Mouse (Mus musculus) ES-E14 (cell line): ENCODE results near the gene Mchr1. TPM values are rescaled to one million over a fixed set of nuclear protein-coding genes. Genes with fewer than 3 reads are reported as not detected.

Source experiments
- DNase-seq: peaks from one replicate; pipeline ENCODE4 v3.0.0-alpha.2; 2013; ENCODE audit warnings: low read depth, low spot score
- H3K27ac ChIP-seq: 2 replicates; pipeline ENCODE4 v1.5.1; 2012; ENCODE audit warnings: low read depth, mild to moderate bottlenecking, low read length, moderate library complexity, mixed read lengths; ENCODE audit not compliant: poor library complexity, insufficient read depth, severe bottlenecking
- H3K36me3 ChIP-seq: 2 replicates; pipeline ENCODE4 v1.6.1; 2012; ENCODE audit warnings: mild to moderate bottlenecking, low read length, moderate library complexity, mixed read lengths; ENCODE audit not compliant: control insufficient read depth, poor library complexity, insufficient read depth, severe bottlenecking
- H3K4me1 ChIP-seq, 2 experiments: fragments of 150-350 bp in 1 of 2; sonication (generic) in 1 of 2; 2 replicates each; pipeline ENCODE4 v1.6.1; 2012; ENCODE audit warnings: low read length in 2 of 2, mild to moderate bottlenecking in 1 of 2, mixed read lengths in 1 of 2; ENCODE audit not compliant: control insufficient read depth in 2 of 2, insufficient read depth in 2 of 2, poor library complexity in 1 of 2
- H3K4me3 ChIP-seq, 2 experiments: fragments of 150-350 bp in 1 of 2; sonication (generic) in 1 of 2; 2 replicates each; pipeline ENCODE4 v1.5.1; 2012; ENCODE audit warnings: low read length in 2 of 2, low read depth in 1 of 2, mild to moderate bottlenecking in 1 of 2, mixed read lengths in 1 of 2; ENCODE audit not compliant: insufficient read depth in 1 of 2, poor library complexity in 1 of 2, severe bottlenecking in 1 of 2
- H3K9ac ChIP-seq: 2 replicates; pipeline ENCODE4 v1.6.1; 2012; ENCODE audit warnings: low read depth, mild to moderate bottlenecking, low read length, mixed read lengths; ENCODE audit not compliant: poor library complexity, insufficient read depth, severe bottlenecking
- H3K9me3 ChIP-seq: fragments of 150-350 bp; sonication (generic); 2 replicates; pipeline ENCODE4 v1.6.1; 2012; ENCODE audit warnings: low read depth, mild to moderate bottlenecking, low read length; ENCODE audit not compliant: control insufficient read depth, insufficient read depth
- CHD2 ChIP-seq: IDR thresholded peaks from 2 replicates; pipeline ENCODE4 v1.6.1; 2014; ENCODE audit warnings: mild to moderate bottlenecking, low read depth, low read length, inconsistent platforms
- HCFC1 ChIP-seq: IDR thresholded peaks from 2 replicates; pipeline ENCODE4 v1.6.1; 2012; ENCODE audit warnings: low read length, inconsistent platforms, borderline replicate concordance; ENCODE audit not compliant: insufficient read depth
- MAFK ChIP-seq: IDR thresholded peaks from 2 replicates; pipeline ENCODE4 v1.6.1; 2014; ENCODE audit warnings: mild to moderate bottlenecking, low read depth, low read length, inconsistent platforms; ENCODE audit not compliant: insufficient read depth
- ZC3H11A ChIP-seq: IDR thresholded peaks from 2 replicates; pipeline ENCODE4 v1.6.1; 2012; ENCODE audit warnings: low read depth, mild to moderate bottlenecking, inconsistent platforms, low read length, borderline replicate concordance
- ZNF384 ChIP-seq: IDR thresholded peaks from 2 replicates; pipeline ENCODE4 v1.6.1; 2012; ENCODE audit warnings: low read depth, low read length, inconsistent platforms
- in situ Hi-C, 2 experiments: fragments of 600-800 bp; cut with MboI; formaldehyde crosslinking; loops; one replicate each; pipeline ENCODE4 v1.15.1; 2025; ENCODE audit warnings: low sequenced_read_pairs in 2 of 2, inconsistent platforms in 1 of 2; ENCODE audit not compliant: unreplicated experiment in 2 of 2
- total RNA-seq: library from RNA; depleted of rRNA; stranded (reverse); fragments of 300-350 nt; gene quantifications from 2 replicates; pipeline ENCODE4 v1.2.3, GENCODE M21; 2012

Mchr1 gene
- total RNA-seq, 1 experiment = 0.09 TPM

DNA sequence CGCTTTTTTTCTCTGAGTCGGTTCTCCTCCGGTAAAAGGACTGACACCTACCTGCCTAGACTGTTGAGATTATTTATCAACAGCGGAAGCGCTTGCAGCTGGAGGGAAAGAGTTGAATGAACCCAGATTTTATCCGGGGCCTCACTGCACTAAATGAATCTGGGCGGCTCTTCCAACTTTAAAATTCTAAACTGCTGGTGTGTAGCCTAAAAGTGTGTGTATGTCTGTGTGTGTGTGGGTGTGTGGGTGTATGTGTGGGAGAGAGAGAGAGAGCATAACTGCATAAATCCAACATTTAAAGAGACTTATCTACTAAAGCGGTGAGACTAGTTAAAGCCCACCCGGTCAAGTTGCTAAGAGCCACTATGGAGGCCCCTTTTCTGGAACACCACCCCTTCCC, 44.0 kb upstream of the Mchr1 start:
- no peak overlapping the region for H3K27ac ChIP-seq
- no peaks in the 10 kb centered on the region for H3K9me3 ChIP-seq
- H3K4me3 ChIP-seq = peak overlapping the region; percentile 72 to 95
- H3K36me3 ChIP-seq = no peaks in the 10 kb centered on the region
- H3K9ac ChIP-seq = peak overlapping the region; percentile 78
- H3K4me1 ChIP-seq = peaks cover 0 to 2% of the 10 kb centered on the region in 2 experiments; a peak in 2 of 4 replicates
- DNase-seq = no peak
- TF ChIP-seq ZNF384 (no peak), MAFK (no peak), ZC3H11A (no peak), HCFC1 (no peak), CHD2 (no peak)
- in situ Hi-C loops = no loop called here

DNA sequence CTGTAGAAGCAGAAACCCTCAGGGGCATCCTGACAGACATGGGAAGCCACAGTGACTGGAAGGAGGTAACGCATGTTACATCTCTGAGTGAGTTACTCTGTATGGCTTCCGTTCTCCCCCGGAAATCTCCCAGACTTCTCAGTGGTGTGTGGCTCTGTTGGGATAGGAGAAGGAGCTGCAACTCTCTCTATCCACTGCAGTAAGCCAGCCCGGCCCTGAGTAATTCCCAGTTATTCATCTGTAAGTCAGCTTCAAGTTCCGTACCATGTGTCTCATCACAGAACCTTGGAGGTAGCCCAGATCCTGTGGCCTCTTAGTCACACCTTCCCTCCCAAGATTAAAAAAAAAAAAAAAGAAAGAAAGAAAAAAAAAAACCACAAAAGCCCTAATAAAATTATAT, 43.0 kb upstream of the Mchr1 start:
- H3K36me3 ChIP-seq = no peaks in the 10 kb centered on the region
- in situ Hi-C loops = no loop called here
- DNase-seq = no peak
- no peak overlapping the region for H3K27ac ChIP-seq
- TF ChIP-seq MAFK = no peak
- H3K9ac ChIP-seq = no peak overlapping the region
- no peak overlapping the region for H3K4me3 ChIP-seq
- no peaks in the 10 kb centered on the region for H3K9me3 ChIP-seq
- H3K4me1 ChIP-seq = peaks cover 0 to 2% of the 10 kb centered on the region in 2 experiments; a peak in 2 of 4 replicates

DNA sequence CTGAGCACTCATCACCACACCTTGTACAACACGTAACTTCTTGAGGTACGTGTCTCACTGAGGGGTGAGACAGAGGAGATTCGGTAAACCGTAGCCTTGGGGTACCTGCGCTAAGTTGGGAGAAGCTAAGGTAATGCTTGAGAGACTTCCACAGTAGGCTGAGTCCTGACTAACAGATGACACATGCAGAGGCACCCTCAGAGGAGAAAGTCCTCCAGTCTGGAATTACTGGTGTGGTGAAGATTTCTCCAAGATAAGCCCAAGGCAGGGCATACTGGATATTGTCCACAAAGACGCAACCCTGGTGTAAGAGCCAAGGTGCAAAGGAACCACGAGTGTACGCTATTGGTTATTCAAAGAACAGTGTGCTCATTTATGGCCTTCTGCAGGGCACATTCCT, 42.4 kb upstream of the Mchr1 start:
- Histone ChIP-seq H3K27ac (no peak overlapping the region), H3K4me3 (no peak overlapping the region), H3K36me3 (no peaks in the 10 kb centered on the region), H3K4me1 (peaks cover 0 to 2% of the 10 kb centered on the region in 2 experiments; a peak in 2 of 4 replicates), H3K9me3 (no peaks in the 10 kb centered on the region), H3K9ac (no peak overlapping the region)
- TF ChIP-seq MAFK (no peak), ZNF384 (no peak), CHD2 (no peak), HCFC1 (no peak), ZC3H11A (no peak)
- DNase-seq = no peak
- in situ Hi-C loops = no loop called here

DNA sequence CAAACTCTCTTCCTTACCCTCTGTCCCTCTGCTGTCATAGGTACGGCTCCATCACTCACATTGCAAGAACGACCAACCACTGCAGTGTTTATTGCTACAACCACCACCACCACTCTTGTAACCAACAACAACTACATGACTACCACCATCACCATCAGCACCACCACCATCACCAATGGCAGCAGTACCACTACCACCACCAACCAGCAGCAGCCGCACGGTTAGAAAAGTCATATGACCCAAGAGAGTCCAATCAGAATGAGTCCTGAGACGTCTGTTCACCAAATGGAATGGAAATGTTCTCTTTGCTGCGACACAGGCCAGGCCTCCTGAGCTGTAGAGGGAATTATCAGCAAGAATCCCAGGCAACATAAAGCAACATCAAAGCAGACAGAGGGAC, 40.5 kb upstream of the Mchr1 start:
- Histone ChIP-seq H3K4me3 (no peak overlapping the region), H3K9ac (no peak overlapping the region), H3K27ac (no peak overlapping the region), H3K4me1 (no peaks in the 10 kb centered on the region; a peak in 1 of 4 replicates), H3K36me3 (no peaks in the 10 kb centered on the region), H3K9me3 (no peaks in the 10 kb centered on the region)
- in situ Hi-C loops = no loop called here
- DNase-seq = no peak
- no peak for TF ChIP-seq HCFC1
- no peak for TF ChIP-seq CHD2
- no peak for TF ChIP-seq ZC3H11A
- no peak for TF ChIP-seq MAFK
- no peak for TF ChIP-seq ZNF384

DNA sequence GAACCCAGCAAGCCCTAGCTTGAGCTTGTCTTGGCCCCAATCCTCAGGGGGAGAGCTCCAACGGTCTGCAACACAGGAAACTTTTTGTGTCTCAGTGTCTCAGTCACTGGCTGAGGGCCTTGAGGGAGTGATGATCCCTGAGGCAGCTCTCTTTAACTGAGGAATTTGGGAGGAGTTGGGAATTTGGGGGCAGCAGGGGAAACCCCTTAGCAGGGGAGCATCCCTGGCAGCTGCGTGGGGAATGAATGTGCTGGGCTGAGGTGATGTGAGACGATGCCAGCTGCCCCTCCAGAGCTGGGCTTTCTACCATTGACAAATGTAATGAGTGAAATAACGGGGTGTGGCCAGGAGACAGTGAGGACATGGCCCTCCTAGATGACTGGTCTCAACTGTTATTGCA, 39.9 kb upstream of the Mchr1 start:
- Histone ChIP-seq H3K27ac (no peak overlapping the region), H3K9ac (no peak overlapping the region), H3K4me1 (no peaks in the 10 kb centered on the region; a peak in 1 of 4 replicates), H3K36me3 (no peaks in the 10 kb centered on the region), H3K4me3 (no peak overlapping the region), H3K9me3 (no peaks in the 10 kb centered on the region)
- no peak for DNase-seq
- in situ Hi-C loops = no loop called here
- TF ChIP-seq MAFK = no peak
- no peak for TF ChIP-seq HCFC1
- TF ChIP-seq ZNF384 = no peak
- TF ChIP-seq CHD2 = no peak
- no peak for TF ChIP-seq ZC3H11A
